Mouse (Mus musculus): ENCODE results near the gene Creb3l2. TPM values are rescaled to one million over a fixed set of nuclear protein-coding genes. Genes with fewer than 3 reads are reported as not detected.

The Creb3l2 gene
- polyA plus RNA-seq, 1 experiment from 2014 or later = 3.6 TPM

GRCm38 (mm10) chr6:37325076-37325475, 116.9 kb downstream of the Creb3l2 start:
- WGBS (ENCODE audit: insufficient replicate concordance) = 63% methylated on average over 3 of the region's 3 CpGs
- no peak for ATAC-seq (ENCODE audit: low read depth)
- no peaks in the 10 kb centered on the region for H3K9me3 ChIP-seq (replicated peaks; ENCODE audit: control insufficient read depth, low read length)

GRCm38 (mm10) chr6:37322641-37323040, 119.3 kb downstream of the Creb3l2 start:
- ATAC-seq (ENCODE audit: low read depth) = no peak
- Histone ChIP-seq H3K36me3 (ENCODE audit: control insufficient read depth, insufficient read depth) (no peaks in the 10 kb centered on the region), H3K27me3 (ENCODE audit: control insufficient read depth, insufficient read depth, low read depth, low read length) (no peaks in the 10 kb centered on the region), H3K9ac (ENCODE audit: low read depth, low read length) (no peak overlapping the region), H3K27ac (ENCODE audit: low read length) (no peak overlapping the region), H3K9me3 (replicated peaks; ENCODE audit: control insufficient read depth, low read length) (no peaks in the 10 kb centered on the region), H3K4me3 (ENCODE audit: low read depth, low read length) (no peak overlapping the region), H3K4me2 (ENCODE audit: low read depth, low read length) (no peak overlapping the region), H3K4me1 (ENCODE audit: control insufficient read depth, low read depth, low read length) (no peaks in the 10 kb centered on the region)
- WGBS (ENCODE audit: insufficient replicate concordance) = 70% methylated on average over 7 of the region's 7 CpGs

More at GRCm38 (mm10) chr6:37325076-37325475, 116.9 kb downstream of the Creb3l2 start:
- Histone ChIP-seq H3K36me3 (ENCODE audit: control insufficient read depth, insufficient read depth) (no peaks in the 10 kb centered on the region), H3K4me2 (ENCODE audit: low read depth, low read length) (no peak overlapping the region), H3K27ac (ENCODE audit: low read length) (no peak overlapping the region), H3K4me1 (ENCODE audit: control insufficient read depth, low read depth, low read length) (no peaks in the 10 kb centered on the region), H3K9ac (ENCODE audit: low read depth, low read length) (no peak overlapping the region), H3K4me3 (ENCODE audit: low read depth, low read length) (no peak overlapping the region), H3K27me3 (ENCODE audit: control insufficient read depth, insufficient read depth, low read depth, low read length) (no peaks in the 10 kb centered on the region)

GRCm38 (mm10) chr6:37322088-37322487, 119.9 kb downstream of the Creb3l2 start:
- H3K9ac ChIP-seq (ENCODE audit: low read depth, low read length) = no peak overlapping the region
- no peaks in the 10 kb centered on the region for H3K27me3 ChIP-seq (ENCODE audit: control insufficient read depth, insufficient read depth, low read depth, low read length)
- no peaks in the 10 kb centered on the region for H3K36me3 ChIP-seq (ENCODE audit: control insufficient read depth, insufficient read depth)
- H3K9me3 ChIP-seq (replicated peaks; ENCODE audit: control insufficient read depth, low read length) = no peaks in the 10 kb centered on the region
- no peak for ATAC-seq (ENCODE audit: low read depth)
- H3K4me1 ChIP-seq (ENCODE audit: control insufficient read depth, low read depth, low read length) = no peaks in the 10 kb centered on the region
- WGBS (ENCODE audit: insufficient replicate concordance) = 69% methylated on average over 9 of the region's 9 CpGs
- H3K4me3 ChIP-seq (ENCODE audit: low read depth, low read length) = no peak overlapping the region
- H3K27ac ChIP-seq (ENCODE audit: low read length) = no peak overlapping the region
- no peak overlapping the region for H3K4me2 ChIP-seq (ENCODE audit: low read depth, low read length)

- Histone ChIP-seq H3K27ac (ENCODE audit: low read length) (no peak overlapping the region), H3K27me3 (ENCODE audit: control insufficient read depth, insufficient read depth, low read depth, low read length) (no peaks in the 10 kb centered on the region), H3K9me3 (replicated peaks; ENCODE audit: control insufficient read depth, low read length) (no peaks in the 10 kb centered on the region), H3K4me1 (ENCODE audit: control insufficient read depth, low read depth, low read length) (no peaks in the 10 kb centered on the region), H3K36me3 (ENCODE audit: control insufficient read depth, insufficient read depth) (no peaks in the 10 kb centered on the region), H3K4me3 (ENCODE audit: low read depth, low read length) (no peak overlapping the region), H3K9ac (ENCODE audit: low read depth, low read length) (no peak overlapping the region), H3K4me2 (ENCODE audit: low read depth, low read length) (no peak overlapping the region)
- no peak for ATAC-seq (ENCODE audit: low read depth)
- 62% methylated on average over 5 of the region's 5 CpGs for WGBS (ENCODE audit: insufficient replicate concordance)
Observed at GRCm38 (mm10) chr6:37317904-37318303, 124.0 kb downstream of the Creb3l2 start.

- Histone ChIP-seq H3K9me3 (replicated peaks; ENCODE audit: control insufficient read depth, low read length) (no peaks in the 10 kb centered on the region), H3K36me3 (ENCODE audit: control insufficient read depth, insufficient read depth) (no peaks in the 10 kb centered on the region), H3K9ac (ENCODE audit: low read depth, low read length) (no peak overlapping the region), H3K27ac (ENCODE audit: low read length) (no peak overlapping the region), H3K4me1 (ENCODE audit: control insufficient read depth, low read depth, low read length) (no peaks in the 10 kb centered on the region), H3K4me2 (ENCODE audit: low read depth, low read length) (no peak overlapping the region), H3K4me3 (ENCODE audit: low read depth, low read length) (no peak overlapping the region), H3K27me3 (ENCODE audit: control insufficient read depth, insufficient read depth, low read depth, low read length) (no peaks in the 10 kb centered on the region)
- ATAC-seq (ENCODE audit: low read depth) = no peak
Observed at GRCm38 (mm10) chr6:37315440-37315839, 126.5 kb downstream of the Creb3l2 start.

- Histone ChIP-seq H3K27me3 (ENCODE audit: control insufficient read depth, insufficient read depth, low read depth, low read length) (no peaks in the 10 kb centered on the region), H3K36me3 (ENCODE audit: control insufficient read depth, insufficient read depth) (no peaks in the 10 kb centered on the region), H3K4me1 (ENCODE audit: control insufficient read depth, low read depth, low read length) (no peaks in the 10 kb centered on the region), H3K9me3 (replicated peaks; ENCODE audit: control insufficient read depth, low read length) (no peaks in the 10 kb centered on the region), H3K4me3 (ENCODE audit: low read depth, low read length) (no peak overlapping the region), H3K27ac (ENCODE audit: low read length) (no peak overlapping the region), H3K4me2 (ENCODE audit: low read depth, low read length) (no peak overlapping the region), H3K9ac (ENCODE audit: low read depth, low read length) (no peak overlapping the region)
- no peak for ATAC-seq (ENCODE audit: low read depth)
- 34% methylated on average over 4 of the region's 4 CpGs for WGBS (ENCODE audit: insufficient replicate concordance)
Observed at GRCm38 (mm10) chr6:37310601-37311000, 131.3 kb downstream of the Creb3l2 start.

- H3K4me3 ChIP-seq (ENCODE audit: low read depth, low read length) = no peak overlapping the region
- WGBS (ENCODE audit: insufficient replicate concordance) = 50% methylated on average over 1 of the region's 1 CpGs
- H3K9ac ChIP-seq (ENCODE audit: low read depth, low read length) = no peak overlapping the region
- H3K9me3 ChIP-seq (replicated peaks; ENCODE audit: control insufficient read depth, low read length) = no peaks in the 10 kb centered on the region
- no peak overlapping the region for H3K27ac ChIP-seq (ENCODE audit: low read length)
- peaks cover 5% of the 10 kb centered on the region for H3K27me3 ChIP-seq (ENCODE audit: control insufficient read depth, insufficient read depth, low read depth, low read length)
- H3K4me1 ChIP-seq (ENCODE audit: control insufficient read depth, low read depth, low read length) = no peaks in the 10 kb centered on the region
- no peak overlapping the region for H3K4me2 ChIP-seq (ENCODE audit: low read depth, low read length)
- no peaks in the 10 kb centered on the region for H3K36me3 ChIP-seq (ENCODE audit: control insufficient read depth, insufficient read depth)
- no peak for ATAC-seq (ENCODE audit: low read depth)
Observed at GRCm38 (mm10) chr6:37306616-37307015, 135.3 kb downstream of the Creb3l2 start.

GRCm38 (mm10) chr6:37300492-37300891, 141.5 kb downstream of the Creb3l2 start:
- Histone ChIP-seq H3K9ac (ENCODE audit: low read depth, low read length) (no peak overlapping the region), H3K27ac (ENCODE audit: low read length) (no peak overlapping the region), H3K27me3 (ENCODE audit: control insufficient read depth, insufficient read depth, low read depth, low read length) (peaks cover 48% of the 10 kb centered on the region), H3K9me3 (replicated peaks; ENCODE audit: control insufficient read depth, low read length) (no peaks in the 10 kb centered on the region), H3K4me1 (ENCODE audit: control insufficient read depth, low read depth, low read length) (no peaks in the 10 kb centered on the region), H3K36me3 (ENCODE audit: control insufficient read depth, insufficient read depth) (no peaks in the 10 kb centered on the region), H3K4me2 (ENCODE audit: low read depth, low read length) (no peak overlapping the region), H3K4me3 (ENCODE audit: low read depth, low read length) (no peak overlapping the region)
- no peak for ATAC-seq (ENCODE audit: low read depth)
- 14% methylated on average over 13 of the region's 13 CpGs for WGBS (ENCODE audit: insufficient replicate concordance)

- Histone ChIP-seq H3K27me3 (ENCODE audit: control insufficient read depth, insufficient read depth, low read depth, low read length) (peaks cover 48% of the 10 kb centered on the region), H3K4me2 (ENCODE audit: low read depth, low read length) (peak within 1 kb of the TSS; percentile 54), H3K4me3 (ENCODE audit: low read depth, low read length) (peak within 1 kb of the TSS; percentile 43), H3K9me3 (replicated peaks; ENCODE audit: control insufficient read depth, low read length) (no peaks in the 10 kb centered on the region), H3K4me1 (ENCODE audit: control insufficient read depth, low read depth, low read length) (no peaks in the 10 kb centered on the region), H3K36me3 (ENCODE audit: control insufficient read depth, insufficient read depth) (no peaks in the 10 kb centered on the region), H3K9ac (ENCODE audit: low read depth, low read length) (no peak within 1 kb of the TSS), H3K27ac (ENCODE audit: low read length) (no peak within 1 kb of the TSS)
- no peak for ATAC-seq (ENCODE audit: low read depth)
- WGBS (ENCODE audit: insufficient replicate concordance) = 2% methylated on average over 64 of the region's 65 CpGs
Observed at GRCm38 (mm10) chr6:37299562-37300390, 142.2 kb downstream of the Creb3l2 start, which contains the start of gene Dgki. Gene Dgki, minus strand, starts transcription at chr6:37300184.
